Mouse (Mus musculus): ENCODE data around the gene Cacna1c.
A peak's percentile ranks its signal among the peaks of the same experiment; 100 is the strongest.

GRCm38 (mm10) chr6:119052801-119053200 lies 143.4 kb downstream of the Cacna1c start:
- TF ChIP-seq CTCF (IDR thresholded peaks at IDR 0.05; ENCODE audit: low read depth) (no peak), EP300 (optimal IDR thresholded peaks at IDR 0.05) (peak; percentile 70)
